Mouse (Mus musculus) left cerebral cortex, adult 18-20 months (tissue): Measurements from ENCODE around the gene Nup155. TPM values are rescaled to one million over a fixed set of nuclear protein-coding genes. Genes with fewer than 3 reads are reported as not detected.
A peak's percentile ranks its signal among the peaks of the same experiment; 100 is the strongest.
"Not testable (repeated sequence)": the region's sequence is repeated elsewhere in the genome, so short reads cannot be mapped to it uniquely, and the experiment has no call there.

Experiments used
- DNase-seq, 2 experiments: peaks; one replicate each; pipeline ENCODE4 v3.0.0; 2021 to 2022; ENCODE audit warnings: low spot score in 2 of 2, mixed read lengths in 1 of 2
- long read RNA-seq, 2 experiments: library from polyadenylated mRNA; stranded (forward); transcript quantifications; one replicate each; pipeline ENCODE4 v2.0.0; 2021
- total RNA-seq, 2 experiments: library from RNA; stranded (reverse); gene quantifications; 2 replicates each; pipeline ENCODE4 v1.2.3; 2021

Gene Nup155
- 10 to 100 TPM; 16.9 to 18.4 TPM for total RNA-seq
- long read RNA-seq, experiment 1, full-length matches to known transcripts: 2 of 2 reads
- long read RNA-seq, experiment 1, partial matches to known transcripts: 0 of 2 reads
- long read RNA-seq, experiment 1, other reads (novel, unspliced or antisense): 0 of 2 reads
- long read RNA-seq, experiment 2, partial matches to known transcripts: 2 of 2 reads
- long read RNA-seq, experiment 2, other reads (novel, unspliced or antisense): 0 of 2 reads

- peak; percentile 95 for DNase-seq
Observed at GRCm38 (mm10) chr15:8108966-8109743, at the start of gene Nup155. Nup155 (plus strand) TSS chr15:8109273.

GRCm38 (mm10) chr15:8065221-8065620 lies 43.9 kb upstream of the Nup155 start:
- DNase-seq: no peak

GRCm38 (mm10) chr15:8073159-8073558 lies 35.9 kb upstream of the Nup155 start:
- DNase-seq: not testable (repeated sequence)

- DNase-seq: no peak
Observed at GRCm38 (mm10) chr15:8082139-8082538, 26.9 kb upstream of the Nup155 start.

- no peak for DNase-seq
Observed at GRCm38 (mm10) chr15:8087293-8087692, 21.8 kb upstream of the Nup155 start.

- DNase-seq: no peak
Observed at GRCm38 (mm10) chr15:8088715-8089114, 20.4 kb upstream of the Nup155 start.

GRCm38 (mm10) chr15:8090685-8091084 lies 18.4 kb upstream of the Nup155 start:
- no peak for DNase-seq

GRCm38 (mm10) chr15:8092668-8093067 lies 16.4 kb upstream of the Nup155 start:
- not testable (repeated sequence) for DNase-seq

- DNase-seq: peak; percentile 11 to 14
Observed at GRCm38 (mm10) chr15:8097853-8098252, 11.2 kb upstream of the Nup155 start.

- peak; percentile 100 for DNase-seq
Observed at GRCm38 (mm10) chr15:8098774-8099749, 10.0 kb upstream of the Nup155 start, which contains the start of gene Wdr70. Wdr70 (minus strand) TSS chr15:8099209.

GRCm38 (mm10) chr15:8101975-8102542 lies 7.0 kb upstream of the Nup155 start:
- not testable (repeated sequence) for DNase-seq

GRCm38 (mm10) chr15:8108360-8108965 lies 610 bp upstream of the Nup155 start:
- no peak for DNase-seq

GRCm38 (mm10) chr15:8109782-8110181 lies 709 bp downstream of the Nup155 start:
- no peak for DNase-seq

- no peak for DNase-seq
Observed at GRCm38 (mm10) chr15:8129281-8129680, 20.2 kb downstream of the Nup155 start.

- DNase-seq: no peak
Observed at GRCm38 (mm10) chr15:8131268-8131667, 22.2 kb downstream of the Nup155 start.

GRCm38 (mm10) chr15:8131761-8132160 lies 22.7 kb downstream of the Nup155 start:
- no peak for DNase-seq

- no peak for DNase-seq
Observed at GRCm38 (mm10) chr15:8135606-8136005, 26.5 kb downstream of the Nup155 start.

GRCm38 (mm10) chr15:8161841-8162240 lies 52.8 kb downstream of the Nup155 start:
- DNase-seq: no peak

GRCm38 (mm10) chr15:8168591-8169265 lies 59.7 kb downstream of the Nup155 start, which contains the start of gene Cplane1:
Cplane1 (plus strand) TSS chr15:8169106.
- peak; percentile 93 to 96 for DNase-seq

- DNase-seq: peak; percentile 46 to 50
Observed at GRCm38 (mm10) chr15:8169266-8169746, 60.2 kb downstream of the Nup155 start.
